Mouse (Mus musculus) lung, adult 2 months (tissue): ENCODE results near the gene Gdpd1.

Experiments
- CTCF ChIP-seq: fragments of 200-500 bp; IDR thresholded peaks from 2 replicates; pipeline ENCODE4 v1.5.1; 2011; ENCODE audit warnings: mild to moderate bottlenecking, low read length, control low read depth; ENCODE audit not compliant: insufficient read depth
- POLR2A ChIP-seq: fragments of 200-500 bp; IDR thresholded peaks from 2 replicates; pipeline ENCODE4 v1.6.1; 2011; ENCODE audit warnings: low read depth, mild to moderate bottlenecking, control low read depth, low read length, borderline replicate concordance; ENCODE audit errors: extremely low read depth

- TF ChIP-seq CTCF, result no peak
- TF ChIP-seq POLR2A, result no peak
Observed at GRCm38 (mm10) chr11:86996266-86996665, 77.6 kb downstream of the Gdpd1 start.
